Mouse (Mus musculus): ENCODE measurements around the gene Cox6a2. TPM values are rescaled to one million over a fixed set of nuclear protein-coding genes. Genes with fewer than 3 reads are reported as not detected.

The Cox6a2 gene
- polyA plus RNA-seq (2012; rRNA removed): 0.60 and 0.66 TPM in 2 replicates

DNA sequence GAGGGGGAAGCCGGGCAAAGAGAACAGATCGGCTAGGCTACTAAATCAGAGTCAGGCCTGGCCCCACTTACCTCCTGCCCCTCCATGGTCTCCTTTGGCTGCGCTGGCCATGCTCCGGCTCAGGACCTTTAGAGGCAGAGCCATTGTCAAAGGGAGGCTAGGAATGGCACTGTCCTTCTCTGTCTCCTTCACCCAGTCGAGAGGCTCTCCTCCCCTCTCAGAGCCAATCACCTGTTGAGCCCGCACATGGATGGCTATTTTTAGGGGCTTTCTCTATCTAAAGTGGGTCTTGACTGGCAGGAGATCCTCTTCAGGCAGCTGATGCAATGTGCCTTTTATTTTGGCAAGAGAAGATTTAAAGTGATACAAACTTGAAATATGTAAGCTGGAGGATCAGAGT, at the start of gene Cox6a2:
Gene Cox6a2 (minus strand): TSS at position 236 of the 400 bp plus-strand sequence.

DNA sequence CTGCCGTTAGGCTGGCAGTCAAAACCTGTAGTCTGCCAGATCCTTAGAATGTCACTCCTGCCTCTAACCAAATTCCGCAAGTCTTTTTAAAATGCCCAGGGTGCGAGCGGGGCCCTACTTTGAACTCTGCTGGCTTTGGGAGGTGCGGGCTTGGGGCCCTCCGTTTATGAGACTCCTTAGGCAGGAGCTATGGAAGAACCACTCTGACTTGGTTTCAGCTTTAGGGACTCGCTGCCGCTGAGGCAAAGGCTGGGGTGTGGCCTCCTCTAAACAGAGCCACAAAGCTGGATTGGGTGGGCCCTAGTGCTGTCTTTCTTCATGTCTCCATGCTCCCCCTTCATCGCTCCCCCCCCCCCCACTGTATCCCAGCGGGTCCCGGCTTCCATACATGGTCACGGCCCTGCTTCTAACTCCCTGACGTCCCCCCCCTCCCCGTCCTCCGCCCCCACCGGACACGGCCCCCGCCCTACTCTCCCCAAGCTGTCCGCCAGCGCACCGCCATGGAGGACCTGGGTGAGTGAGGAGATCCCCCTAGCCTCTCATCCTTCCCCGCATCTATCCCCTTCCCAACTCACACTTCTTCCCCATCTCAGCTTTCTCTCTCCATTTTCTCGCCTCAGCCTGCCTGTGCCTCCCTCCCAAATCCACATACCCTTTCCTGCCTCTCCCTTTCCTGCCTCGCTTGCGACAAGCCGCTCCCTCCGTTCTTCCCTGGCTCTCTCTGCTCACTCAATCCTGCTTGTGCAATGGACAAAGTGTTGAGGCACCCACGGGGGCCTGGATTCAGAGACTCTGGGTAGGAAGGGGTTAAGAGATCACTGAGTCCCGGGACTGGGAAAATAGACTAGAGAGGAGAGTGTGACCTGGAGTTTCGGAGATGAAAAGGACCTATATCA, 40.6 kb upstream of the Cox6a2 start, which contains the start of gene Tgfb1i1:
Gene Tgfb1i1 (plus strand): TSS at position 317 of the 896 bp plus-strand sequence.

DNA sequence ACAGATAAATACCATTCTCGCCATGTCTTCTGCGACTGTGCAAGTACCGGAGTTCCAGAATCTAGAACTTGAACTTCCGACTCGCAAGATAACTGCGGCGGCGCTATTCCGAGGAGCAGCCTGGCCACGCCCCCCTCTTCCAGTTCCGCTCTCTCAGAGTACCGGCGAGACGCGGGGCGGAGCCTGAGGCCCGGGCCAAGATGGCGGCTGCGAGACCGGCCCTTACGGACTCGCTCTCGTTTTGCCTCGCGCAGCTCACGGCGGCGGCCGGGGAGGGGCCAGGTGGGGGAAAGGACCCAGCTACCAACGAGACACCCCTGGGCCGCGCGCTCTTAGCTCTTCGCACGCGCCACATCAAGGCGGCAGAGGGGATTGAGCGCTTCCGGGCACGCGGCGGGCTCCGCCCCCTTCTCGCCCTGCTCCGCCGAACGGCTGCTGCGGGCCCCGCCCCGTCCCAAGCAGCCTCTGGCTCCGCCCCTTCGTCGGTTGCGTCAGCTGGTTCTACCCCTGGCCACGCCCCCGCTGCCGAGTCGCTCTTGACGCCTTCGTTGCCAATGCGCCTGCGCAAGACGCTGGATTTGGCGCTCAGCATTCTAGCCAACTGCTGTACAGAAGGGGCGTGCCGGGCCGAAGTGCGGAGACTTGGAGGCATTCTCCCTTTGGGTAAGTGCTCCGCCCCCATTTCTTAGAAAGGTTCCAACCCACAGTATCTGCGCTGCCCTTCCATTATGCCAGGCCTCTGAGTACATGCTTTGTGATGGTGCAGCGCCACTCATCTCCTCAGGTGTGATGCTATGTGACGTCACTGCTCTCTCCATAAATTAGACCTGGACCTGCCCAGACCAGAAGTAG, 32.0 kb upstream of the Cox6a2 start, which contains the start of gene 9130023H24Rik:
Gene 9130023H24Rik (minus strand): TSS at position 105 of the 852 bp plus-strand sequence.

DNA sequence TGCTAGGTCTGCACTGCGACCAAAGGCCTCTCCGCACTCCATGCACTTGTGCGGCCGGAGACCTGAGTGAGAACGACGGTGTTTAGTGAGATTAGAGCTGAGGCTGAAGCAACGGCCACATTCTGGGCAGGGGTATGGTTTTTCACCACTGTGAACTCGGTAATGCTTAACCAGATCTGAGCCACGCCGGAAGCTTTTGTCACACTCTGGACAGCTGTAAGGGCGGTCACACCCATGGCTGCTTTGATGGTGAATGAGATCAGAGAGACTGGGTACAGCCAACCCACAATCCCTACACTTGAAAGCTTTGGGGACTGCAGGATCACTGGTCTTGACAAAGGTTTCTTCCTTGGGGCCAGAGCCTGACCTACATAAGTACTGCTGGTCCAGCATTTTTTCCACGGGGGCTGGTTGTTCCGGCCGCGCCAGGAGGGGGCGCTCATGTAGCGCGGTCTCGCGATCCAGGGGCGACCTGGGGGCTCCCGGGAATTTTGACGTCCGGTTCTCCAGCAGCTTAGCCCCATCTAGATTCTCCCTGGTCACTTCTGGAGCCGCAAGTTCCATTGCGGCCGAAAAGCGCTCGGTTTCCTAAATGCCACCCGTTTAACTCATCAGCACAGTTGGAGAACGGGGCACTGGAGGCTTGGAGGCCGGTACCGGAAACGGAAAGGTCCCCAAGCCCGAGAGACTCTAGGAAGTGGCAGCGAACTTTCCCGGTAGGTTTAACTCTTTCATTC, 30.8 kb upstream of the Cox6a2 start, which contains the start of gene Armc5:
Gene Armc5 (plus strand): TSS at position 487 of the 737 bp plus-strand sequence.

Other genes with a start within 250 kb of the Cox6a2 start
- gene Fus, start 238.9 kb downstream of the Cox6a2 start, polyA plus RNA-seq (2012; rRNA removed): 203 and 208 TPM in 2 replicates
- 17.8 and 18.5 TPM in 2 replicates for gene Pycard, start 212.5 kb downstream of the Cox6a2 start, polyA plus RNA-seq (2012; rRNA removed)
- gene Trim72, start 202.4 kb downstream of the Cox6a2 start, polyA plus RNA-seq (2012; rRNA removed): 0.07 TPM in 2 replicates
- gene Itgam, start 143.7 kb downstream of the Cox6a2 start, polyA plus RNA-seq (2012; rRNA removed): 11.7 and 16.8 TPM in 2 replicates
- gene Gm49368, start 143.7 kb downstream of the Cox6a2 start, polyA plus RNA-seq (2012; rRNA removed): 0.12 and 0.17 TPM in 2 replicates
- 0.24 and 0.34 TPM in 2 replicates for gene Itgax, start 76.8 kb downstream of the Cox6a2 start, polyA plus RNA-seq (2012; rRNA removed)
- gene Itgad, start 52.0 kb downstream of the Cox6a2 start, polyA plus RNA-seq (2012; rRNA removed): 0.06 TPM in 2 replicates
- 3.8 and 4.2 TPM in 2 replicates for gene Armc5, start 31.0 kb upstream of the Cox6a2 start, polyA plus RNA-seq (2012; rRNA removed)
- 0.86 and 0.96 TPM in 2 replicates for gene 9130023H24Rik, start 31.6 kb upstream of the Cox6a2 start, polyA plus RNA-seq (2012; rRNA removed)
- gene Tgfb1i1, start 40.4 kb upstream of the Cox6a2 start, polyA plus RNA-seq (2012; rRNA removed): 5.0 and 5.9 TPM in 2 replicates
- gene Slc5a2, start 59.3 kb upstream of the Cox6a2 start, polyA plus RNA-seq (2012; rRNA removed): 0.58 and 0.63 TPM in 2 replicates
- gene BC017158, start 91.8 kb upstream of the Cox6a2 start, polyA plus RNA-seq (2012; rRNA removed): 17.0 and 18.5 TPM in 2 replicates
- gene Rgs10, start 212.4 kb upstream of the Cox6a2 start, polyA plus RNA-seq (2012; rRNA removed): 21.0 and 21.6 TPM in 2 replicates

Data from liver, embryonic 18 days (tissue).